In the genomic region with DNA sequence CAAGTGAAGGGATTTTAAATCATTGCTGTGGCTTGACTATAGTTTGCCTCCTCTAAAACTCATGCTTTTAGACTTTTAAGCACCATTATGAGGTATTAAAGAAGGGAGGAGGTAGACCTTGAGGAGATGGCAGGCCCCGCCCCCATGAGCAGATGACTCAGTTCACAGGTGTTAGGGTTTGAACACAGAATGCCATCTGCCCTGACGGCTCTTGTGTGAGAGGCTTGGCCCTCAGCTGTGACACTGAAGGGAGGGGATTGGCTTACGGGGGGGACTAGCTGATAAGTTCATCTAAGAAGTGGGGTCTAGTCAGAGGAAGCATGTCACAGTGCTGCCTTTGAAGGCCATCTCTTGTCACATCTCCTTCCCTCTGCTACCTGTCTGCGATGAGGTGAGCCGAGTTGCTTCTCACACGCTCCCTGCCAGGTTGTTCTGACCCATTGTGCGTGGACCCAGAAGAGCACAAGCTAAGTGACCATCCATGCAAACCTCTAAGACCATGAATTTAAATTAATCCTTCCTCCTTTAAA, we compare ENCODE assay signal across 17 mouse cellular contexts. TPM values are rescaled to one million over a fixed set of nuclear protein-coding genes. Genes with fewer than 3 reads are reported as not detected.
"Had no signal": no experiment of that assay in that cellular context is flagged by ENCODE, and none has a peak within 500 bp of the region (broad histone marks: within the 10 kb centered on the region; RNA-seq: fewer than 3 reads in every experiment).

No protein-coding gene starts in this region.

- H3K9ac ChIP-seq: limb, embryonic 13.5 days; liver, embryonic 14.5 days; midbrain, embryonic 15.5 days; neural tube, embryonic 13.5 days; stomach, embryonic 15.5 days had no signal

- H3K4me1 ChIP-seq: midbrain, embryonic 10.5 days; neural tube, embryonic 13.5 days had no signal

- DNase-seq: kidney, adult 11 months; kidney, adult 9 months; kidney, postnatal 36 days; left cerebral cortex, postnatal 4 days; retina, postnatal 1 day; right cerebral cortex, postnatal 4 days had no signal

- H3K27ac ChIP-seq: kidney, postnatal 0 days; layer of hippocampus, adult 2 months; limb, embryonic 13.5 days; liver, embryonic 14.5 days; midbrain, embryonic 10.5 days; midbrain, embryonic 15.5 days; neural tube, embryonic 13.5 days; stomach, embryonic 15.5 days had no signal

- ATAC-seq: midbrain, embryonic 15.5 days had no signal

- H3K4me2 ChIP-seq: limb, embryonic 13.5 days; midbrain, embryonic 15.5 days; neural tube, embryonic 13.5 days; stomach, embryonic 15.5 days had no signal

- H3K9me3 ChIP-seq: midbrain, embryonic 15.5 days; neural tube, embryonic 13.5 days; stomach, embryonic 15.5 days had no signal

- H3K27me3 ChIP-seq: limb, embryonic 13.5 days; midbrain, embryonic 15.5 days; neural tube, embryonic 13.5 days; stomach, embryonic 15.5 days had no signal

- H3K4me3 ChIP-seq: layer of hippocampus, adult 2 months; limb, embryonic 13.5 days; midbrain, embryonic 10.5 days; midbrain, embryonic 15.5 days; neural tube, embryonic 13.5 days; stomach, embryonic 15.5 days had no signal

- H3K36me3 ChIP-seq: limb, embryonic 13.5 days; midbrain, embryonic 10.5 days; midbrain, embryonic 15.5 days; neural tube, embryonic 13.5 days; stomach, embryonic 15.5 days had no signal

RNA-seq across cellular contexts. Expression of a gene that starts 10.0 kb away (rescaled TPM):
- total RNA-seq: monocyte, adult 5-6 weeks had no signal

RNA-seq across cellular contexts. Expression of a gene that starts 37.9 kb away (rescaled TPM):
- total RNA-seq: liver, adult 2 months; monocyte, adult 5-6 weeks had no signal
- polyA plus RNA-seq: liver, adult 2 months; spleen, adult 2 months had no signal
